ENCODE assay signal across 21 mouse cellular contexts in the genomic region with DNA sequence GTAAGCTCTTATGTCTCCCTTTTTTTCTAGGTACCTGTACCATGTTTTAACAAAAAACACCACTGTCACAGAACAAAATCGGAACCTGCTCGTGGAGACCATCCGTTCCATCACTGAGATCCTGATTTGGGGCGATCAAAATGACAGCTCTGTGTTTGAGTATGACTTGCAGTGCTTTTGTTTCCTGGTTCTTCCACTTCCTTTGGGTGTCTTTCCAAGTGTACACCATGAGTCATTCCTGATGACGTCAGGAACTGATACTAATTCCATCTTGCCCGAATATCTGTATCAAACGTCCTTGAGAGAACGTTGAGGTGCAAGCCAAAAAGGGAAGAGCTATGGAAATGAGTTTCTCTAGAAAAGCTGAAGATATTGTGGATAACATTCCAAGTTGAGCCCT. TPM values are rescaled to one million over a fixed set of nuclear protein-coding genes. Genes with fewer than 3 reads are reported as not detected.
DNase-seq lines count a peak whose midpoint lies in the region; ATAC-seq and TF ChIP-seq lines count a peak whose summit lies in the region.
"Had no signal": no experiment of that assay in that cellular context is flagged by ENCODE, and none has a peak within 500 bp of the region (broad histone marks: within the 10 kb centered on the region; RNA-seq: fewer than 3 reads in every experiment).

No protein-coding gene starts in this region.

- no peak for TF ChIP-seq CTCF in cortical plate, adult 2 months (IDR thresholded peaks at IDR 0.05; ENCODE audit: extremely low read depth, insufficient read depth, low read length)

- H3K27ac ChIP-seq in heart, embryonic 10.5 days, result no peak overlapping the region
- H3K27ac ChIP-seq in cortical plate, adult 2 months (ENCODE audit: insufficient read depth, low read length), result peak overlapping the region; percentile 75; the same call in 1 of the 2 replicates
- H3K27ac ChIP-seq in forebrain, embryonic 15.5 days (replicated peaks), result no peak overlapping the region
- H3K27ac ChIP-seq: embryonic facial prominence, embryonic 15.5 days; forebrain, embryonic 10.5 days; hindbrain, embryonic 13.5 days; hindbrain, postnatal 0 days had no signal

- ATAC-seq in forebrain, embryonic 15.5 days (replicated peaks), result no peak
- ATAC-seq: forebrain, embryonic 14.5 days; hindbrain, postnatal 0 days had no signal

- H3K9me3 ChIP-seq in heart, embryonic 10.5 days, result no peaks in the 10 kb centered on the region
- H3K9me3 ChIP-seq in forebrain, embryonic 15.5 days, result no peaks in the 10 kb centered on the region
- H3K9me3 ChIP-seq: embryonic facial prominence, embryonic 15.5 days; forebrain, embryonic 10.5 days; heart, embryonic 12.5 days; hindbrain, embryonic 13.5 days had no signal

- TF ChIP-seq POLR2A in cortical plate, adult 2 months (IDR thresholded peaks at IDR 0.05; ENCODE audit: extremely low read depth, insufficient read depth, low read length), result no peak

- peak; percentile 58 for DNase-seq in adrenal gland, adult 2 months
- no peak for DNase-seq in adrenal gland, postnatal 25 days
- peak; percentile 56 for DNase-seq in heart, adult 8-10 months (ENCODE audit: low spot score)
- DNase-seq in heart, embryonic 10.5 days (ENCODE audit: low spot score), result no peak
- peak; percentile 62 for DNase-seq in 3T3-L1 (ENCODE audit: low read depth, low spot score)
- DNase-seq: adrenal gland, postnatal 14 days; cerebellum, adult 2 months; cerebellum, postnatal 10 days; embryo, embryonic 11 days; gastrocnemius, postnatal 36 days; kidney, adult 11 months had no signal

- H3K4me3 ChIP-seq in heart, embryonic 10.5 days, result no peak overlapping the region
- H3K4me3 ChIP-seq in cortical plate, adult 2 months (ENCODE audit: insufficient read depth, low read length), result no peak overlapping the region
- H3K4me3 ChIP-seq in forebrain, embryonic 15.5 days, result no peak overlapping the region
- H3K4me3 ChIP-seq: embryonic facial prominence, embryonic 15.5 days; erythroblast, embryonic 14.5 days; forebrain, embryonic 10.5 days; heart, embryonic 12.5 days; hindbrain, embryonic 13.5 days had no signal

- H3K9ac ChIP-seq in forebrain, embryonic 15.5 days (replicated peaks), result no peak overlapping the region
- H3K9ac ChIP-seq: embryonic facial prominence, embryonic 15.5 days; heart, embryonic 12.5 days; hindbrain, embryonic 13.5 days had no signal

- 86% methylated on average over 8 of the region's 8 CpGs for WGBS in heart, embryonic 10.5 days
- WGBS in forebrain, embryonic 15.5 days, result 94% methylated on average over 8 of the region's 8 CpGs

- H3K4me1 ChIP-seq in heart, embryonic 10.5 days, result peaks cover 23% of the 10 kb centered on the region
- H3K4me1 ChIP-seq in cortical plate, adult 2 months (ENCODE audit: control insufficient read depth, insufficient read depth, low read length), result peaks cover 5% of the 10 kb centered on the region
- H3K4me1 ChIP-seq in forebrain, embryonic 15.5 days, result no peaks in the 10 kb centered on the region
- H3K4me1 ChIP-seq: embryonic facial prominence, embryonic 15.5 days; forebrain, embryonic 10.5 days; hindbrain, embryonic 13.5 days had no signal

- H3K36me3 ChIP-seq in heart, embryonic 10.5 days, result peaks cover 16% of the 10 kb centered on the region; the same call in 1 of the 2 replicates
- peaks cover 12% of the 10 kb centered on the region for H3K36me3 ChIP-seq in forebrain, embryonic 15.5 days

- no peaks in the 10 kb centered on the region for H3K27me3 ChIP-seq in heart, embryonic 10.5 days (ENCODE audit: insufficient read depth, poor library complexity, severe bottlenecking)
- H3K27me3 ChIP-seq in forebrain, embryonic 15.5 days, result no peaks in the 10 kb centered on the region
- H3K27me3 ChIP-seq: CH12.LX; embryonic facial prominence, embryonic 15.5 days; heart, embryonic 12.5 days; hindbrain, embryonic 13.5 days had no signal

- no peak overlapping the region for H3K4me2 ChIP-seq in forebrain, embryonic 15.5 days (replicated peaks)
- H3K4me2 ChIP-seq: embryonic facial prominence, embryonic 15.5 days; heart, embryonic 12.5 days; hindbrain, embryonic 13.5 days had no signal

RNA-seq across cellular contexts. Expression of a gene that starts 14.9 kb away (rescaled TPM):
- 10 to 100 TPM; 44.0 to 44.4 TPM for total RNA-seq in adrenal gland, adult 2 months (2021)
- polyA plus RNA-seq in adrenal gland, adult 2 months (2012; rRNA removed), result 15.9 and 22.6 TPM in 2 replicates
- total RNA-seq in adrenal gland, postnatal 25 days (2021), result 42.7 and 44.2 TPM in 2 replicates
- total RNA-seq in heart, adult 8-10 months (2022), result 10 to 100 TPM; 54.8 to 71.3 (median 63.2) TPM
- 24.5 and 27.3 TPM in 2 replicates for polyA plus RNA-seq in heart, embryonic 10.5 days (2016; fragmentation: Nextera tagmentation; extraction: Ambion mirVana)
- polyA plus RNA-seq in cortical plate, adult 2 months (2012; rRNA removed), result 46.2 and 49.3 TPM in 2 replicates
- polyA plus RNA-seq in forebrain, embryonic 15.5 days (2015; fragmentation: Nextera tagmentation; extraction: Ambion mirVana), result 71.2 and 77.1 TPM in 2 replicates

RNA-seq across cellular contexts. Expression of a gene that starts 17.1 kb away (rescaled TPM):
- 10 to 100 TPM; 17.1 to 24.2 TPM for total RNA-seq in adrenal gland, adult 2 months (2021)
- polyA plus RNA-seq in adrenal gland, adult 2 months (2012; rRNA removed), result 89.2 and 99.6 TPM in 2 replicates
- 17.8 and 21.8 TPM in 2 replicates for total RNA-seq in adrenal gland, postnatal 25 days (2021)
- total RNA-seq in heart, adult 8-10 months (2022), result 10 to 100 TPM; 36.4 to 38.7 (median 37.3) TPM
- polyA plus RNA-seq in heart, embryonic 10.5 days (2016; fragmentation: Nextera tagmentation; extraction: Ambion mirVana), result 11.9 and 13.8 TPM in 2 replicates
- polyA plus RNA-seq in cortical plate, adult 2 months (2012; rRNA removed), result 84.5 and 85.3 TPM in 2 replicates
- polyA plus RNA-seq in forebrain, embryonic 15.5 days (2015; fragmentation: Nextera tagmentation; extraction: Ambion mirVana), result 18.1 and 18.3 TPM in 2 replicates

Comparison
In these comparisons a context has a peak if more than half of its experiments do, and no peak if none do; other contexts are left out.
1. DNase-seq: peak in adrenal gland, adult 2 months (single experiment), heart, adult 8-10 months (single experiment) and 3T3-L1 (single experiment); none in adrenal gland, postnatal 25 days (single experiment) and heart, embryonic 10.5 days (single experiment).